Mouse (Mus musculus) testis, postnatal 14 days (tissue): ENCODE results near the gene Gm11756.
"Not testable (repeated sequence)": the region's sequence is repeated elsewhere in the genome, so short reads cannot be mapped to it uniquely, and the experiment has no call there.

Experiments
- DNase-seq: peaks from one replicate; pipeline ENCODE4 v3.0.0; 2021; ENCODE audit warnings: low spot score

Gene Gm11756

GRCm38 (mm10) chr4:73920660-73921059 lies at the start of gene Gm11756:
Gene Gm11756 (minus strand): TSS chr4:73920760.
- not testable (repeated sequence) for DNase-seq

GRCm38 (mm10) chr4:73950375-73950896 lies 29.9 kb upstream of the Gm11756 start, which contains the start of gene 2310002L09Rik:
Gene 2310002L09Rik (minus strand): TSS chr4:73950846.
- DNase-seq = no peak

GRCm38 (mm10) chr4:73905853-73906252 lies 14.7 kb downstream of the Gm11756 start, which contains the start of gene Gm13871:
Gene Gm13871 (minus strand): TSS chr4:73905953.
- not testable (repeated sequence) for DNase-seq

GRCm38 (mm10) chr4:73891012-73891411 lies 29.5 kb downstream of the Gm11756 start, which contains the start of gene Gm11757:
Gene Gm11757 (minus strand): TSS chr4:73891112.
- not testable (repeated sequence) for DNase-seq

GRCm38 (mm10) chr4:73876166-73876565 lies 44.4 kb downstream of the Gm11756 start, which contains the start of gene Gm11758:
Gene Gm11758 (minus strand): TSS chr4:73876266.
- not testable (repeated sequence) for DNase-seq
